ENCODE assay signal across 23 mouse cellular contexts in genomic region chr13:94396392-94396920, GRCm38 (mm10). TPM values are rescaled to one million over a fixed set of nuclear protein-coding genes. Genes with fewer than 3 reads are reported as not detected.
A peak's percentile ranks its signal among the peaks of the same experiment; 100 is the strongest.
DNase-seq lines count a peak whose midpoint lies in the region; ATAC-seq lines count a peak whose summit lies in the region.
"Had no signal": no experiment of that assay in that cellular context is flagged by ENCODE, and none has a peak within 500 bp of the region (broad histone marks: within the 10 kb centered on the region; RNA-seq: fewer than 3 reads in every experiment).

No protein-coding gene starts in this region.

- no peak overlapping the region for H3K4me3 ChIP-seq in heart, embryonic 14.5 days (ENCODE audit: control insufficient read depth in 1 of 2, insufficient read depth in 1 of 2, low read depth in 1 of 2, low read length in 2 of 2)
- H3K4me3 ChIP-seq in midbrain, embryonic 11.5 days (ENCODE audit: low read depth, low read length) = no peak overlapping the region
- no peak overlapping the region for H3K4me3 ChIP-seq in midbrain, embryonic 16.5 days (ENCODE audit: low read depth, low read length)
- H3K4me3 ChIP-seq: embryonic facial prominence, embryonic 12.5 days; hindbrain, embryonic 15.5 days; limb, embryonic 13.5 days; liver, embryonic 13.5 days; midbrain, embryonic 12.5 days had no signal

- no peaks in the 10 kb centered on the region for H3K9me3 ChIP-seq in heart, embryonic 14.5 days (ENCODE audit: control insufficient read depth, low read length)
- no peaks in the 10 kb centered on the region for H3K9me3 ChIP-seq in midbrain, embryonic 11.5 days (ENCODE audit: control insufficient read depth, low read length)
- H3K9me3 ChIP-seq in midbrain, embryonic 16.5 days (replicated peaks; ENCODE audit: control insufficient read depth, low read length, poor library complexity, severe bottlenecking) = no peaks in the 10 kb centered on the region
- H3K9me3 ChIP-seq: embryonic facial prominence, embryonic 12.5 days; hindbrain, embryonic 15.5 days; limb, embryonic 13.5 days; liver, embryonic 13.5 days; midbrain, embryonic 12.5 days had no signal

- no peaks in the 10 kb centered on the region for H3K27me3 ChIP-seq in heart, embryonic 14.5 days (ENCODE audit: control insufficient read depth, insufficient read depth, low read length)
- H3K27me3 ChIP-seq in midbrain, embryonic 11.5 days (ENCODE audit: control insufficient read depth, insufficient read depth, low read length) = no peaks in the 10 kb centered on the region
- no peaks in the 10 kb centered on the region for H3K27me3 ChIP-seq in midbrain, embryonic 16.5 days (ENCODE audit: control insufficient read depth, insufficient read depth, low read depth, low read length)
- H3K27me3 ChIP-seq: embryonic facial prominence, embryonic 12.5 days; hindbrain, embryonic 15.5 days; limb, embryonic 13.5 days; liver, embryonic 13.5 days; midbrain, embryonic 12.5 days had no signal

- no peak overlapping the region for H3K4me2 ChIP-seq in heart, embryonic 14.5 days (ENCODE audit: low read length)
- no peak overlapping the region for H3K4me2 ChIP-seq in midbrain, embryonic 11.5 days
- H3K4me2 ChIP-seq in midbrain, embryonic 16.5 days (ENCODE audit: low read length) = no peak overlapping the region
- H3K4me2 ChIP-seq: embryonic facial prominence, embryonic 12.5 days; hindbrain, embryonic 15.5 days; limb, embryonic 13.5 days; liver, embryonic 13.5 days; midbrain, embryonic 12.5 days had no signal

- 76% methylated on average over 10 of the region's 10 CpGs for WGBS in heart, embryonic 14.5 days
- 88% methylated on average over 10 of the region's 10 CpGs for whole genome bisulfite sequencing in midbrain, embryonic 11.5 days
- WGBS in midbrain, embryonic 16.5 days = 88% methylated on average over 10 of the region's 10 CpGs

- H3K9ac ChIP-seq in heart, embryonic 14.5 days (ENCODE audit: low read length) = no peak overlapping the region
- H3K9ac ChIP-seq in midbrain, embryonic 11.5 days (ENCODE audit: low read length) = no peak overlapping the region
- no peak overlapping the region for H3K9ac ChIP-seq in midbrain, embryonic 16.5 days (ENCODE audit: low read depth, low read length)
- H3K9ac ChIP-seq: embryonic facial prominence, embryonic 12.5 days; forebrain, postnatal 0 days; hindbrain, embryonic 15.5 days; liver, embryonic 13.5 days; midbrain, embryonic 12.5 days had no signal

- H3K36me3 ChIP-seq in heart, embryonic 14.5 days (ENCODE audit: control insufficient read depth, insufficient read depth, low read length) = peaks cover 47% of the 10 kb centered on the region
- no peaks in the 10 kb centered on the region for H3K36me3 ChIP-seq in midbrain, embryonic 11.5 days (ENCODE audit: control insufficient read depth, insufficient read depth, low read length)
- no peaks in the 10 kb centered on the region; the same call in 1 of the 2 replicates for H3K36me3 ChIP-seq in midbrain, embryonic 16.5 days (ENCODE audit: control insufficient read depth, insufficient read depth, low read length)
- H3K36me3 ChIP-seq: hindbrain, embryonic 15.5 days had no signal

- H3K4me1 ChIP-seq in heart, embryonic 14.5 days (ENCODE audit: control insufficient read depth in 2 of 2, insufficient read depth in 2 of 2, low read length in 2 of 2) = peaks cover 13 to 23% of the 10 kb centered on the region in 2 experiments
- no peaks in the 10 kb centered on the region for H3K4me1 ChIP-seq in midbrain, embryonic 11.5 days (ENCODE audit: control insufficient read depth, insufficient read depth, low read length)
- H3K4me1 ChIP-seq in midbrain, embryonic 16.5 days (ENCODE audit: control insufficient read depth, insufficient read depth, low read length) = no peaks in the 10 kb centered on the region; the same call in 1 of the 2 replicates
- H3K4me1 ChIP-seq: embryonic facial prominence, embryonic 12.5 days; midbrain, embryonic 12.5 days had no signal

- intact Hi-C loops in left cerebral cortex, postnatal 25 days (cut with DNase I) = no loop called here

- ATAC-seq in heart, embryonic 14.5 days (ENCODE audit: insufficient number of reproducible peaks, insufficient read depth, low FRiP score, low read depth) = no peak
- ATAC-seq in midbrain, embryonic 11.5 days (ENCODE audit: low FRiP score) = no peak
- ATAC-seq in midbrain, embryonic 16.5 days = no peak
- ATAC-seq: activated CD4-positive, CD25-positive, alpha-beta regulatory T cell, adult 4 months had no signal

- DNase-seq in heart, adult 8-10 months (ENCODE audit: low spot score) = no peak
- peak; percentile 33 for DNase-seq in midbrain, embryonic 11.5 days (ENCODE audit: low spot score, missing footprints)
- DNase-seq in cerebellum, adult 8-10 months = peak; percentile 29
- DNase-seq in cerebellum, postnatal 36 days = peak; percentile 34 to 44
- no peak for DNase-seq in kidney, postnatal 4 days
- no peak for DNase-seq in left cerebral cortex, postnatal 25 days (ENCODE audit: low spot score in 2 of 2)
- DNase-seq: adrenal gland, adult 8-10 months; forebrain, postnatal 0 days; kidney, adult 2 months; liver, embryonic 13.5 days; lung, adult 2 months; lung, postnatal 14 days; right cerebral cortex, postnatal 14 days; thymus, adult 2 months had no signal

- H3K27ac ChIP-seq in heart, embryonic 14.5 days (replicated peaks in 1 of 2; ENCODE audit: control insufficient read depth in 1 of 2, insufficient read depth in 1 of 2, low read depth in 2 of 2, low read length in 2 of 2) = peak overlapping the region; percentile 73 to 76; a peak in 3 of 4 replicates
- no peak overlapping the region for H3K27ac ChIP-seq in midbrain, embryonic 11.5 days (ENCODE audit: low read depth, low read length)
- H3K27ac ChIP-seq in midbrain, embryonic 16.5 days (ENCODE audit: low read length) = no peak overlapping the region
- H3K27ac ChIP-seq: embryonic facial prominence, embryonic 12.5 days; hindbrain, embryonic 15.5 days; kidney, postnatal 0 days; limb, embryonic 13.5 days; liver, embryonic 13.5 days; midbrain, embryonic 12.5 days; stomach, postnatal 0 days had no signal

RNA-seq across cellular contexts. Expression of gene Ap3b1, which starts 37.7 kb away (rescaled TPM):
- 34.4 and 35.5 TPM in 2 replicates for polyA plus RNA-seq in heart, embryonic 14.5 days (2014; fragmentation: Nextera tagmentation; extraction: Ambion mirVana)
- 10 to 100 TPM; 24.8 to 30.2 (median 27.5) TPM for total RNA-seq in heart, adult 8-10 months (2022)
- 39.0 and 42.6 TPM in 2 replicates for polyA plus RNA-seq in midbrain, embryonic 11.5 days (2014; fragmentation: Nextera tagmentation; extraction: Ambion mirVana)
- 27.2 and 28.7 TPM in 2 replicates for polyA plus RNA-seq in midbrain, embryonic 16.5 days (2015; fragmentation: Nextera tagmentation; extraction: Ambion mirVana)
- 10 to 100 TPM; 43.2 to 43.9 TPM for total RNA-seq in left cerebral cortex, postnatal 25 days (2021)

Comparison
In these comparisons a context has a peak if more than half of its experiments do, and no peak if none do; other contexts are left out.
1. H3K27ac ChIP-seq: peak in heart, embryonic 14.5 days (2 of 2); none in midbrain, embryonic 11.5 days (single experiment) and midbrain, embryonic 16.5 days (single experiment).
2. DNase-seq: peak in midbrain, embryonic 11.5 days (single experiment), cerebellum, adult 8-10 months (single experiment) and cerebellum, postnatal 36 days (2 of 2); none in heart, adult 8-10 months (single experiment), kidney, postnatal 4 days (0 of 2) and left cerebral cortex, postnatal 25 days (0 of 2).